Mouse (Mus musculus) adrenal gland, adult (tissue): ENCODE data around the gene Auts2.

Experiments
- DNase-seq, 2 experiments: peaks; one replicate each; pipeline ENCODE4 v3.0.0; 2022 to 2023; ENCODE audit warnings: low spot score in 1 of 2; ENCODE audit not compliant: inconsistent age in 2 of 2

The Auts2 gene

GRCm38 (mm10) chr5:131557591-131558385 lies 985.4 kb downstream of the Auts2 start:
- DNase-seq, result no peak

GRCm38 (mm10) chr5:131548932-131549563 lies 994.1 kb downstream of the Auts2 start:
- DNase-seq, result no peak

GRCm38 (mm10) chr5:131547926-131548325 lies 995.2 kb downstream of the Auts2 start:
- DNase-seq, result no peak

- no peak for DNase-seq
These were observed 996.7 kb downstream of the Auts2 start for GRCm38 (mm10) chr5:131546414-131546813.

GRCm38 (mm10) chr5:131544381-131544780 lies 998.8 kb downstream of the Auts2 start:
- DNase-seq, result peak; percentile 32 to 76

DNA sequence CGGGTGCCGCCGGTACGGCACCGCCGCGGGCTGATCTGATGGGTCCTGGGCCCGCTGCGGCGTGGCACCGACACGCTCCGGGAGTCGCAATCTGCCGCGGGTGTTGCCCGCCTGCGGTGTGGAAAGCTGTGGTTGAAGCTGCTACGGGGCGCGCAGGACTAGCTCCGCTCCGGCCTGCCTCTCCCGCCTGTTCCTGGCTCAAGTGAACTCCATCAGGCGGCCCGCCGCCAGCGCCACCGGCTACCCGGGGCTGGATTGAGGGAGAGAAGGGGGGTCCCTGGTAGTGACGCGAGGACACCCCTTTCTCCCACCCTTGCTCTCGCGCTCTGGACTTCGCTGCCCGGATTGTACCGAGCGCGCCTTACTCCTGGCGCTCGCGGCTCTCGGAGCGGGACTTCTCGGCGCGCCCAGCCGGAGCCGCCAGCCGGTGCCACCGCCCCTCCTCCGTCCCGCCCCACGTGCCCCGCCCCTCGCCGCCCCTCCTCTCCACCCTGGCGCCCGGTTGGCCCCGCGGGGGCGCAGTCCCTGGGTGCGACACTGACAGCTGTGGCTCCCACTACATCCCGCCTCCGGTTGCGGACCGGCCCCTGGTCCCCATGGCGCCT lies 1004.7 kb downstream of the Auts2 start:
- DNase-seq, result peak; percentile 75 to 93

DNA sequence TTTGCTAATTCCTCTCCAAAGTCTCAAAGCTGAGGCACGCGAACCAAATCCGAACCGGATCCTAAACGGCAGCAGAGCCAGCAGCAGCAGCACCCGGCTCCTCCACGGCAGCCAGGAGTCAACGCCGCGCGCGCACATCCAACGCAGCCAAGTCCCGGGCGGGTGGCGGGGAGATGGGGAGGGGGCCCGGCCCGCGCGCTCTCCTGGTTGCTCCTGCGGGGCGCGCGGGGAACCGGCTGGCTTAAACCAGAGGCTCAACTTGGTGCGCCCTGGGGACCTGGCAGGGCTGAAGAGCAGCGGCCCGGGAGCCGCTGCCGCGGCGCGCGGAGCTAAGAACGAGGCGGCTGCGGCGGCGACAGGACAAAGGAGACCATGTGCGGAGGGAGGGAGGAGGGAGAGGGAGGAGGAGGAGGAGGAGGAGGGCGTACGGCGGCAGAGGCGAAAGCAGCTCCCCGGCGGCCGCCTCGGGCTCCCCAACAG lies 1005.3 kb downstream of the Auts2 start:
- no peak for DNase-seq

- DNase-seq, result peak; percentile 84 to 94
These were observed 1005.9 kb downstream of the Auts2 start for GRCm38 (mm10) chr5:131537155-131537830.

- DNase-seq, result no peak
These were observed 1007.4 kb downstream of the Auts2 start for GRCm38 (mm10) chr5:131535752-131536151.

DNA sequence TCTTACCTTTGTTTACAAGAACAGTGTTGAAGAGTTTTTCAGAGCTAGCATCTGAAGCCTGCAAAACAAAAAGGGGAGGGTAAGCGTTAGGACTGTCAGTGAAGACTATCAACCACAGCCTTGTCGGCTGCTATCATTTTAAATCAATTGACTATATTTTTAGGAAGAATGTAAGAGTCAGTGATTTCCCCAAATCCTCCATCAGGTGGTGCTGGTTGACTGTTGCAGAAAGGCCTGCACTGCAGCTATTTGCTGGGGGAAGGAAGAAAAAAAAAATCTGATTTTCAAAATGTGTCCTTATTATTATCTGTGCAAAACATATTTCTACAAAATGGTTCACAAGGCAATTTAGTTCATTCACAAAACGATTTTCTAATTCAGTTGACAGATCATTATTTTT lies 1009.3 kb downstream of the Auts2 start:
- peak; percentile 44 to 82 for DNase-seq

DNA sequence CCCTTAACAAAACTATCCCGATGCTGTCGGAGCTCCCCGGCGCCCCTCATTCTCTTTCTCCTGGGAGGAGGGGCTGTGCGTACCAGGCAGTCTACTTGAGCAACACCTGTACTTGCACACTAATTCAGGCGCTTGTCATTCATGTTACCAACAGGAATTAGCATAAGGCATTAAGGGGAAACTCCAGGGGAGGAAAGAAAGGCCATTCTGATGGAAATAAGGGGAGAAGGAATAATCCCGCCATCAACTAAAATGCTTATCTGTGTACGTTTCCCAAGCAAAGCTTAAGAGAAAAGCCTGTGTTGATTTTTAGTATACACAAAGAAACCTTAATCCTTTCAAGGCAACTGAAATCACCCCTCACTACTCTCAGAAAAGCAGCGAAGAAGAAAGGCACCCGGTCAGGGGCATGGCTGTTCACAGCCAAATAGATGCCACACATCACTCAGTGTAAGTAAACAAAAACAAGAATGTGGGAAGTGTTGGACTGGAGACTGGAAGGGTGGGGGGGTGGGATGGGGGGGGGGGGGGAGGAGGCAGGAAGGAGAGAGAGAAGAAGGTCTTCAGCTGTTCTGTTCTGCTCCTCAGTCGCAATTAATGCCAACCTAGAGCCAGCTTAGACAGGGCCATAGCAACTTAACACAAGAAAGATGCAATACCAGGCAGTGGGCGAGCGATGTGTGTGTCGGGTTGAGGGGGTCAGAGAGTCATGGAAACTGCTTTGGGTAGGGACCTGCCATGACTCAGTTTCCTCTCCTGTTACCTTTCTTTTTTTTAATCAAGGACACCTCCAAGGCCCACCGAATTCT lies 1011.2 kb downstream of the Auts2 start:
- no peak for DNase-seq

GRCm38 (mm10) chr5:131530828-131531227 lies 1012.3 kb downstream of the Auts2 start:
- no peak for DNase-seq

DNA sequence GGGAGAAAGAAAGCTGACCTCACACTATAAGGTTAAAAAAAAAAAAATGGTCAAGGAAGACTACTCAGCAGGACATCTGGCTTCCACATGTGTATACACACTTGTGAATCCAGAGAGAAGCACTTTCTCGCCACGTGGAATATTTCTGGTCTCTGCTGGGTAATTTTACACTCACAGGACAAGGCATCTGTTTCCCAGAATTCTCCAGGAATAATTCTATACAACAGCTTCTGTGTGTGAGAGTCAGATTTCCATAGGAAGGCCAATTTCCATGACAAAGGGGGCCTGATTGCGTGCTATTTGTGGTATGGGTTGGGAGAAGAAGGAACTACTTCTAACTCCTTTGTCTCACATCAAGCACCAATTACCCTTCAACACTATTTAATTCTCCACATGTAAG lies 1016.5 kb downstream of the Auts2 start:
- DNase-seq, result no peak

- DNase-seq, result no peak
These were observed 1018.2 kb downstream of the Auts2 start for GRCm38 (mm10) chr5:131524900-131525465.

DNA sequence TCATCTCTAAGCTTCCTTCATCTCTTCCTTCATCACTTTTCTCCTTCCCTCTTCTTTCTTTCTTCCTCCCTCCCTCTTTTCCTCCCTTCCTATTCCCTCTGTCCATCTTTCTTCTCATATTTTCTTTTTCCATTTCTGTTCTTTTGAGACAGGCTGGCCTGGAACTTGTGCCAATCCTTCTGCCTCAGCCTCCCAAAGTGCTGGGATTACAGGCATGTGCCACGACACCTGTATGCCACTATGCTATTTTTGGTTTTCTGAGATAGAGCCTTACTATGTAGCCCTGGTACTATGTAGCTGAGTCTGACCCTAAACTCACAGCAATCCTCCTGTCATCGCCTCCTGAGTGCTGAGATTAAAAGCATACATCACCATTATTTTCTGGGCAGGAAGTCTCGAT lies 1023.6 kb downstream of the Auts2 start:
- no peak for DNase-seq

DNA sequence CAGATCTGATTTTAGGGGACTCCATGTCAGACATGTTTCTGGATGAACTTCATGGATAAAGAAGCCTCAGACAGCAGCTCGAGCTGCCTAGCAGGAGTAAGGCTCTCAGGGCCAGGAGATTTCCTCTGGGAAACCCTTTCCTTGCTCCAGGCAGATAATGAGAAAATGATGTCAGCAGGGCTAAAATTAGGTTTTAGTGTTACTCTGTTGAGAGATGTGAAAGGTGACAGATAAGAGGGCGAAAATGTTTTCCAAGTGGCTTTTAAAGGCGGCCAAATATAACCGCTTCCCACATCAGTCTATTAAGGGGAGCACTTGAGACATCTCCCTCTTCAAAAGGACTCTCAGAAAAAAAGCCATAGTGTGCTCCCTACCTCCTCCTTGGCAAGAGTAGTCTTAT lies 1025.5 kb downstream of the Auts2 start:
- DNase-seq, result no peak

DNA sequence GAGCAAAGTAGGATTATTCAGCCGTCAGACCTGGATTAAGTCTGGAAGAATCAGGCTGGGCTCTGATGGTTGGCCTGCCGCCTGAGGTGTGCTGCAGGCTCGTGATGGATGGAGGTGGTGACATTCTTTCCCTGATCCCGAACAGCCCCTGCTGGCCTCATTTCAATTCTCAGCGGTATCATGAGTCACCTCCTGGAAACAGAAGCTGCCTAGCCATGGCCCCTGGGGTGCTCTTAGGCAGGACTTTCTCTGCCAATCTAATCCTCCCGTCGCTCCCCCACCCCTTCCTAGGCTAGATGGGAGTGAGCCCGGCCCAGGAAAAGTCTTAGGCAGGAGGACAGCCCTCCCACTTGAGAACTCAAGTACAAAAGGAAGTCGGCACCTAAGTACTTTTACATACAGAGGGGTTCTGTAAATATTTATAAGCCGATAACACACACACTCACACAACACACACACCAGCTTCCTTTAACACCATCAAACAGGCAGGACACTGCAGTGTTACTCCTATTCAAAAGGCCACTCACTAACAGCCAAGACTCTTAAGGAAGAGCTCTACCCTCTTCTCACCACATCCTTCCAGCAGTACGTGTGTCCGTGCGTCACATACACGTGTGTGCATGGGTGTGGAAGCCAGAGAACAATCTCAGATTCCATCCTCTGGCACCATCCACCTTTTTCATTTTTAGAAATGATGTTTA lies 1027.3 kb downstream of the Auts2 start:
- DNase-seq, result peak; percentile 59 to 83

- DNase-seq, result no peak
These were observed 1029.4 kb downstream of the Auts2 start for GRCm38 (mm10) chr5:131513753-131514152.

- no peak for DNase-seq
These were observed 1030.5 kb downstream of the Auts2 start for GRCm38 (mm10) chr5:131512617-131513016.

GRCm38 (mm10) chr5:131510659-131511058 lies 1032.5 kb downstream of the Auts2 start:
- no peak for DNase-seq
